Mouse (Mus musculus): ENCODE measurements at regions not wholly inside any gene's neighbourhood (a gene's known extent, or its start where the extent isn't known, plus 50 kb on each side); places are given as distances from the start of the nearest gene placed in this dataset.

DNA sequence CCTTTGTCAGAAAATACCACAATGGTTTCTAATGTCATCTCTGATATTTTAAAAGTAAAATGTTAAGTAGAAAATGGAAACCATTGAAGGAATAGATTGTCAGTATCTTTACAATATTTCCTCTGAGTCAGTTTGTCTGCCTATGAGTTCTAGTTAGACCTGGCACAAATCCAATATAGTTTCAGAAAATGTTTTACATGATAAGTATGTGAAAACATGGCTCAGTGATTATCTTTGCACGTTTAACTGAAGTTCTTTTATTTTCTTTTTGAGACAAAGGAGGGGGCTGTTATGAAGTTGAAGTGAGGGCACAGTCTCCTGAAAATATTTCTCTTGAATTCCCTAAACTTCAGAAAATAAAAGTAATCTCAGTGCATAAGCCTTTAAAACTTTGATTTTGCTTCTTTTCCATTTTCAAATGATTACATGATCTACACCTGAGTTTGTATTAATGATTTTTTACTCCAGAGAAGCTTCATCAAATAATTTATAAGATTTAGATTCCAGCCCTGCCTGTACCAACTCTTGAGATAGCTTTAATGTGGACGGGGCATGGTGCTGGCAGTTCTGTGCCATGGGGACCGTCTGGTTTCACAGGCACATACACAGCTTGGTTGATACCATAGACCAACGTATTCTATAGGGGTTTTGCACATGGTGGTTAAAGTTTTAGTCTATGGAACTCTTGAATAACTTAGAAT is 336.5 kb downstream of the Pdha2 start:
- no peak for DNase-seq (ENCODE audit: low spot score)

DNA sequence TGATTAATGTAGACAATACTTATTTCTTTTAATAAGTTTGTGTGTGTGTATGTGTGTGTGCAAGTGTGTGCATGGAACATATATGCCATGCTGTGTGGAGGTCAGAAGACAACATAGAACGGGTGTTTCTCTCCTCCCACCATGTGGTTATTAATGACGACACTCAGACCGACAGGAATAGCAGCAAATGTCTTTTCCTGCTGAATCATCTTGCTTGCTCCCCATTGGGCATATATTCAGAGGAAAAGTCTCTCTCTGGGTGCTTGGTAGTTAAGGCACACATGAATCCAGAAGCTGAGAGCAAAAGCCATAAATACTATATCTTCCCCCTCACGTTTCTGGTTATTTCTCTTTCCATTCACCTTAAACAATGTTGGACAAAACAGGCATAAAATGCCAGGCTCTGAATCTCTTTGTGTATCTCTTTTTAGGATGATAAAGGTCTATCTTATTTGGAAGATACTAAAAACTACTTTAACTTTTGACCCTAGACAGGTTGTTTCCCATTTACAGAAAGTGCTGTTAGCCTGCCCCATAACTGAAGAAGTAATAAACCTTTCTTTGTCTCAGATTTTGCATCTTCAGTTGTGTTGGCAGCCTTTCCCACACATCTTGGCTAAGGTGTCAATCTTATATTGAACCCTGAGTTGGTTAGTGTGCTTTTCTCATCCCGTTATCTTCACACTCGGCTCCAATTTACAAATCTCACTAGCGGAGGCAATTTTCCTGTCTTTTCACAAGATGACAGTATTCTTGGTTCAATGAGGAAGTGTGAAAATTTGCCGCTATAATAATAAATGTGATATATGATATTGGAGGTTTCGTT is 337.9 kb downstream of the Pdha2 start:
- no peak for DNase-seq (ENCODE audit: low spot score)

DNA sequence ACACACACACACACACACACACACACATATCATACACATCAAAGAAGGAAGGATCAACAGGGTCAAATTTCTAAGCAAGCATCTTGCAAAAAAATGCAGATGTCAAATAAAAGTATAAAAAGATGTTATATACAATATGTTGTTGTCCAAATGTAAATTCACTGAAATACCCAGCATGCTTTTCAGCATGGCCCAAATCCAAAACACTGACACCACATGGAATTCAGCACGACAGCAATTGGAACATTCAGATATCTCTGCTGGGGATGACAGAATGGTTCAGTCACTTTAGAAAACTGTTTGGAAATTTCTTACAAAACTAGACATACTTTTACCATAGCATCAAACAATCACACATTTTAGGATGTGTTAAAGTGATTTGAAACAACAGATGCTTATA is 339.6 kb downstream of the Pdha2 start:
- DNase-seq (ENCODE audit: low spot score), result no peak

DNA sequence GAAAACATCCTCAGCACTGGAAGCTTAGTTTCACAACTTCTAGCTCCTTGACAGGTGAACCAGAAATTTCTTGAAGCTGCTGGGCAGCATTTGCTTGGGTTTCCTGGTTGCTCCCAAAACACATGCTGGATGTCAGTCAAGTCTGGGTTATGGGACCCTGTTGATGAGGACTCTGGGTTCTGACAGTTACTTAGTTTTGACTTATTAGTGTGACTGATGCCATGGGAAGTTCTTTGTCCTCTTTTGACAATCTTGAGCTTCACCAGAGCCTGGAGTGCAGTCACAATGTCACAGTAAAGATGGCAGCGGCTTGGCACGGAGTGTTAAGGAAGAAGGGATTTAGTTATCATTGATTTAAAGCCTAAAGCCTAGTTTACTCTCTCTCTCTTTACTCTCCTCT is 340.9 kb downstream of the Pdha2 start:
- DNase-seq (ENCODE audit: low spot score), result no peak

DNA sequence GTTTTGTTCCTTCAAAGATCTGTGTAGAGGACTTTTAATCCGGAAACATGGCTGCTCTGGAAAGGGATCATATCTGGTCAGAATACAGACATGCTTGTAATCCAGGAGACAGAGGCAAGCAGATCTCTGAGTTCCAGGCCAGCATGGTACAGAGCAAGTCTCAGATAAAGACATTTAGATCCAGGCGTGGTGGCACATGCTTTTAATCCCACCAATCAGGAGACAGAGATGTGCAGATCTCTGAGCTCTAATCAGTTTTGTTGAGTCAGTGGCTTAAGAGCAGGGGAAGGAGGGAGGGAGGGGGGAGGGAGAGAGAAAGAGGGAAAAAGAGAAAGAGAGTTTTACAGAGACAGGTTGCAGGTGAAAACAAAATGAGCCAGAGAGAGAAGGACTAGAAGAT is 372.0 kb downstream of the Pdha2 start:
- DNase-seq (ENCODE audit: low spot score), result no peak

DNA sequence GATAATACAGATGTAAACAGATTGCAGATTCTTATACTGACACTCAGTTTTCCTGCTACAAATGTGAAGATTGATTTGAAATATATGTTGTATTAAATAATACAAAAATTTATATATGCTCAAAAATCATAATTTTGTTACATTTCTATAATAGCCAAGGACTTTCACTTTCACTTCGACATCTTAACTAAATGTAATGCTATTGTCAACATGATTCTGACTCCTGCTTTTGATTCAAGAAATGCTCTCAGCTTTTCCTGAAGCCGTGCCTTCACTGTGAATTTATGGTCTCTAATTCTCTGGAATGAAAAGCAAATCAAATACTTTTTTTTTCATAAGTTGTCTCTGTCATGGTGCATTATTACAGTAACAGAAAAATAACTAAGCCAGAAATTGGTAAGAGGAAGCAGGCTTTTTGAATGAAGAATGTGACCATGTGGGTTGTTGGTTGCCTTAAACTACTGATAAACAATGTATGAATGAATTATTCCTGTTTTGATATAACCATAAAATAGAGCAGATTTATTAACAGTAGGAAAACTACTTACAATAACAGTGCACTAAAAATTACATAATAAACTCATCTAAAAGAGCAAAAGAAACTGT is 374.1 kb downstream of the Pdha2 start:
- no peak for DNase-seq (ENCODE audit: low spot score)

DNA sequence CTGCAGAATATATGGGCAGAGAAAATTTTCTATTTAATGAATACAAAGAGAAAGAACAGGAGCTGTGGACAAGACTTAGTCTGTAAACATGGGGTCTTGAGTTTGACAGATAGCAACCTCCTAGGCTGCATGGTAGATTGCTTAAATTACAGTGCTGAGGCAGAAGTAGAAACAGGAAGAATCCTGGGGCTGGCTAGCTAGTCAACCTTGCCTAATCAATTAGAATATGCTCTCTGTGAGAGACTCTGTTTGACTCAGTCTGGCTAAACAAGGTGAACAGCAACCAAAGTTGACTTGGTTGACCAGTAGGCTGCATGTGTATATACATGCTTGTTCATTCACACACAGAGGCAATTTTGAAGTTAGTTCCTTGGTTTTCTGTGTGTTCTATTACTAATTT is 390.9 kb downstream of the Pdha2 start:
- DNase-seq (ENCODE audit: low spot score), result no peak

DNA sequence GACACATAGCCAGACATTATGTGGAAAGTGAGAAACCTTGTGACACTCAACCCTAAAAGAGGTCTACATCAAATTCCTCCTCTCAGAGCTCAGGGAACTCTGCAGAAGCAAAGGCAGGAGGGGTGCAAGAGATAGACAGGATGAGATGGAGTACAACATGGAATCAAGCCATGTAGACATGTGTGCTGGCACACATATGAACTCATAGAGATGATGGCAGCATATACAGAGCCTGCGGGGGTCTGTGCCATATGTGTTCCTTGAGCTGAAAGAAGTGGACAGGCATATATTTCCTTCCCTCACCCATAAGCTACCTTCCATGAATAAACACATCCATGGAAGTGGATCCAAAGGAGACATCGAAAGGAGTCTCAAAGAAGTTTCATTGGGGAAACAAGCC is 406.6 kb downstream of the Pdha2 start:
- no peak for DNase-seq (ENCODE audit: low spot score)

DNA sequence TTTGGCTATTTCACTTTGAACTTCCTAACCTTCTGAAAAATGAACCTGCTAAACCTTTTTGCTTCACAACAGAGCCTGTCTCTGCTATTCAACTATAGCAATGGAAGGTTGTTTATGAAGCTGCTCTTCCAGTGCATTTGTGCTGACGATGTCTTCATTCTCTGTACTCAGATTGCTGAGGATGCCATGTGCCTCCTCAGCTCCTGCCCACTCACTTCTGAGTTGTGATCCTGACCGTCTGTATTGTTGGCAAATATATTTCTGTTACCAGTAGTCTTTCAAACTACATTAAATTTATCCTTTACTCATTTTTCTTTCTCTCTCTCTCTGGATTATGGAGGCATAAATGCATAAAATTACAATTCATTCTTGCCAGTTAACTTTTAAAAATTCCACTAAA is 419.2 kb downstream of the Pdha2 start:
- no peak for DNase-seq (ENCODE audit: low spot score)

DNA sequence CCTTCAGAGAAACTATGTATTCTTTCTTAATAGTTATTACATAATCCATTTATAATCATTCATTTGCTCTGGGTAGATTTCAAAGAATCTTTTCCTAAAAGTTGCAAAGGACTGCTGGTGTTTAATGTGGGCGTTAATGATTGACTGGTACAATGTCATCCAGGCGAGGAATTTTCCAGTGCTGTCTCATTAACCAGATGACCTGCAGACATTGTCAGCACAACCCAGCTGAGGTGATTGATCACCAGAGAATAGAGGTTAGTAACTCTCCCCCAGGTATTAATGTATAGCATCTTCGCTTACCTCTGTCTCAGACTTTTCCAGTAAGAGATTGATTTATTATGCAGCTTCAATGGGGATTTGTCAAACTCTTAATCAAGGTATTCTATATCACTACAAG is 426.5 kb downstream of the Pdha2 start:
- no peak for DNase-seq (ENCODE audit: low spot score)

DNA sequence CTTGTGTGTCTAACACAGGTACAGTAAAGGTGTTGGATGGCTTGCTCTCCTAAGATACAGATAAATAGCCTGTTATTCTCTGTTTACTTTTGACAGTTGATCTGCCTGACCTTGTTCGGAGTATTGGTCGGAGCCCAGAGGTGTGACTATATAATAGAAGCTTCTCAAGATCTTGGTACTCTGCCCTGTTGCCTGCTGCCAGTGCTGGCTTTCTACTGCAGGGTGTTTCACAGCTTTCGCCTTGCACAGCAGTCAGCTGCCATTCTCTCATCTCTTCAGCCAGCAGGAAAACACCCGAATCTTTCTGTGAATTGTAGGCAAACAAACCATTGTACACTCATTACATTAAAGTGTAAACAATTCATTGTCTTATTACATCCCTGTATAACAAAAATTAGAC is 452.1 kb downstream of the Pdha2 start:
- DNase-seq (ENCODE audit: low spot score), result no peak

DNA sequence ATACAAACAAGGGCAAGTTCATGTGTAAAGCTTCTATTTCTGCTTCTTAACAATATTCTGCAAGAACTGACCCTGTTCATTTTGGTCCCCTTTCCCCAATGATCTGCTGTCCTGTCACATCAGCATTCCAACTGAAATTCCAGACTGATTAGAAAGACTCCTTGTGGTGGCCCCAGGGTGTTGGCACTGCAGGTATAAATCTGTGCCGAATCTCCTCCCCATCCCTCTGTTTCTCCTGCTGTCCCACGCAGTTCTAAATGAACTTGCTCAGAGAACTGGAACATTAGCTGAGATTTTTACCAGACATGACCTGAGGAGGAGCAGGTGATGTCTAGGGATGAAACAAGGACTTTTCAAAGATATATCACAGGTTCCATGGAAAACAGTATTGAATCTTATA is 467.7 kb downstream of the Pdha2 start:
- no peak for DNase-seq (ENCODE audit: low spot score)

DNA sequence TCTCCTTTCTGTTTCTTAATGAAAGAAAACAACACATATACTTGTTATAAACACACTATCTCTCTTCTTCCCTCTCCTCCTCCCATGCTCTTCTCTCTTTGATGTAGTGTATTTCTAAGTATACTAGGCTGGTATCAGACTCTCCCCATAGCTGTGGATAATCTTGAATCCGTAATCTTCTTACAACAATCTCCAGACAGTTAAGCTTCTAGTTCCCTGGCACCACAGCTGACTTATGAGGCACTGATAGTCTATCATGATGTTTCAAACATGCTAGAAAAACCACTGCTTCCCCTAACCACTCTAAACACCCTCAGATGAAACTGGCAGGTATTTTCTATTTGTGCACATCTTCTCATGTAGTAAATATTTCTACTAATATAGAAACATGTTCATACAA is 471.7 kb downstream of the Pdha2 start:
- DNase-seq (ENCODE audit: low spot score), result no peak

DNA sequence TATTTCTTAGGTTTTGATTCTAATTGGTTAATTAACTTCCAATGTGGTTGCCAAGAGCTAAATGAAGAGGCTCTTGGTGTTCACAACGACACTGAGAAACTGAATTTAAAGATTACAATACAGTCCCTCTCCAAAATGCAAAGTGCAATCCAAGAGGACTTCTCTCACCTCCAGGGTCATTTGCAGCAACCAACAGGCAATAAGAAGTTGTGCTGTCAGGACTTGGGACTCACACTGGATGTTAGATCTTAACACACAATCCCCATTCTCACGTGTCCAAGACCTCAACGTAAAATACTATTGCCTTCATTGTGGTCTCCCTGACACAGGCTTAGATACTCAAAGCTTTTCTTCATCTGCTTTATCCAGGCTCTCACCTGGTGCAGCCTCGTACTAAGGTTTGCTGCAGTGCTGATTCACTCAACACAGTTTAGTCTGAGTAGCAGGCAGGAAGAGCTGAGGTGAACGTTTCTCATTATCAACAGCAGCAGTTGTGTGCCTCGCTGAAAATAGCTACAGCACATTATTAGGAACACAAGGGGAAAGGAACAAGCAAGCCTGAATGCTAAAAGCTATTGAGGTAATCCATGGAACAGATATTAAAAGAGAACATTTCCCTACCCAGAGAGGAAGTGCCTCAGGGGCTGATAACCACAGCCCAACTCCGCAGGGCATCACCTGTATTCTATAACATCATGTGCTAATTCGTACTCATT is 473.3 kb downstream of the Pdha2 start:
- DNase-seq (ENCODE audit: low spot score), result no peak

DNA sequence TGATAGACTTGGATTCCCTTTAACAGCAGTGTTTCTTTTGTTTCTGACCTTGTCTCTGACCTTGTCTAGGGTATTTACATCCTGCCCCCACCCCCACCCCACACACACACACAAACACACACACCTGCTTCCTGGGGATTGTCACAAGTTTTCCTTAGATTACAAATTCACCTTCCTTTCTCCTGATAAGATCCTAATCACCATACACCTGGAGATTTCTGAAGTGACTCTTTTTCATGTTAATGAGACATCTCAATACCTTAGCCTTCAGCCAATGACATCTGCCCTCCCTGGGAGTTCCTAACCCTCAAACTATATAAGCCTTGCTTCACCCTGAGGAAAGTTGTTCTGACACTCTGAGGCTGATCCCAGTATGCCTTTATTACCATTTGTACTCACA is 495.3 kb downstream of the Pdha2 start:
- no peak for DNase-seq (ENCODE audit: low spot score)

DNA sequence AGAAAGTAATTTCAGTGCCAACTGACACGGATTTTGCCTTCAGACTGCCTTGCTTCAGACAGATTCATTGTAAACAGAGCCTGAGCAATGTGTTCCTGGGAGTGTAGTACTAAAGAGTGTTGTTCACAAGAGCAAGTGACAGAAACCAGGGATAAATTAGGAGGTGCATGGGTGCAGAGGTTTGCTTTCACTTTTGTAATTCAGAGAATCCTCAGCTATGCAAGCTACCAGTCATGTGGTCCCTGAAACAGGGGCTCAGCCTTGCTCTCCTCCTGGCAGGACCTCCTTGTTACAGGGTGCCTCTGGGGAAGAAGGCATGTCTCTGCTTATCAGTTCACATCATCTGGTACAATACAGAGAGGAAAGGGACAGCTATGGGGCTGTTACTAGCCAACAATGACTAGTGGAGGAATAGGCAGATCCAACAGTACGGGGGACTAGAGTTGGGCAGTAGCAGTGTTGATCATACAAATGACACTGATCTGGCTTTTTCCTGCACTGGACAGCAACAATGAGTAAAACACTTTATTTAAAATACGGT is 504.5 kb downstream of the Pdha2 start:
- no peak for DNase-seq (ENCODE audit: low spot score)

DNA sequence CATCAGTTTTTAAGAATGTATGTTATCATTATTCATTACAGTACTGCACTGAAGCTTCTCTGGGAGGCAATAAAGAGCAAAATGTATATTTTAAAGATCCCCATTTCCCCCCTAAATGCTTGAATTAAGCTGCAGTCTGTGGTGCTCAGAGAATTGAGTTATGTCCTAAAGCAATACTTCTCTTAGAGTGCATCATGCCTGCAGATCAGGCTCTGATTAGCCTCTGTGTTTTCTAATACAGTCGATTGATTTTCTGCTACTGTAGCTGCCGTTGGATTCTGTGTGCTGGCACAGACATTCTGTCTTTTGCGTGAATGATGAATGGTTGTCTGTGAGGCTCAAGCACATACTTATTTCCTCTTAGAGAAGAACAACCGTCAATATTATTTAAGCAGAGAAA is 505.4 kb downstream of the Pdha2 start:
- no peak for DNase-seq (ENCODE audit: low spot score)

DNA sequence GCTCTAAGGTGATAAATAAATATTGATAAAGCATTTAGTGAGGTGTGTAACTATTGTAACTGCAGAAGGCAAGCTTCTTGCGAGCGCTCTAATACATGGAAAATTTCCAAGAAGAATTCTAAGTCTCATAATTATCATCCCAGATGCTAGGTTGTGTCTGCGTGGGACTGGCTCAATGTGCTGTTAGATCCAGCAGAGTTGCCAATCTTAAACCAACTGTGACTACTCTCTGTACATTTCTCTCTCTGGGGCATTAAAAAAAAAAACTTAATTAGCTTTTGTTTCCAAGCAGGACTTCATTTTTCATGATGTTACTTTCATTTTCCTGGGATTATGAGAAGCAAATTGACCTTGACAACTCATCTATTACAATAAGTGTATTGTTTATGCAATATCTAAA is 506.6 kb downstream of the Pdha2 start:
- no peak for DNase-seq (ENCODE audit: low spot score)

DNA sequence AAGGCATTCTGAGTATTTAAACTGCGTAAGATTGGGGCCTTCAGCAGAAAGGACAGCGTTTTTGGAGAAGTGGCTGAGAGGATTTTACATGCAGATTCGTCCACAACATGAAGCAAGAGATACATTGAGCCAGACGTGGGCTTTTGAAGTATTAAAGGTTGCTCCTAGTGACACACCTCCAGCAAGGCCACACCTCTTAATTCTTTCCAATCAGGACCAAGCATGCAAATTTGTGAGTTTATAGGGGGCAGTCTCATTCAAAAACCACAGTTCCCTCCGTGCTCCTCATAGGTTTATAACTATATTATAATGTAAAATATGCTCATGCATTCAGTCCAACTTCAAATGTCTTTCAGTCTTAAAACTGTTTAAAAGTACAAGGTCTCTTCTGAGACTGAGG is 509.2 kb downstream of the Pdha2 start:
- DNase-seq (ENCODE audit: low spot score), result no peak

DNA sequence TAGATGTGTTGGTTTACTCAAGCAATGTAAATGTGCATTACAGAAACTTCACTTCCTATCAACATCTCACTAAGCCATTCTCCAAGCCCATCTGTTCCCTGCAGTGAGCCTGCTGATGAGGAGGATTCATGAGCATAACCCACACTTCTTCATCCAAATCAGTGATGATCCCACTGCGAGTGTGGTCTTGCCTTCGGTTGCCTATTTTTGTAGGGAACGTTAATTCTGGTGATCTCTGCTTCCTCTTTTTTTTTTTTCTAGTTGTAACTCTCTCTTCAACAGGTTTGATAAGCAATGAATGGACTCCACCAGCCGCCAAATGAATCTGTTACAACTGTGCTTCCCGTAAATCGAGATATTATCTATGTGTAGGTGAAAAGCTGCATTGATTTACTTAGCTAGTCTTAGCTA is 509.9 kb downstream of the Pdha2 start:
- DNase-seq (ENCODE audit: low spot score), result no peak

DNA sequence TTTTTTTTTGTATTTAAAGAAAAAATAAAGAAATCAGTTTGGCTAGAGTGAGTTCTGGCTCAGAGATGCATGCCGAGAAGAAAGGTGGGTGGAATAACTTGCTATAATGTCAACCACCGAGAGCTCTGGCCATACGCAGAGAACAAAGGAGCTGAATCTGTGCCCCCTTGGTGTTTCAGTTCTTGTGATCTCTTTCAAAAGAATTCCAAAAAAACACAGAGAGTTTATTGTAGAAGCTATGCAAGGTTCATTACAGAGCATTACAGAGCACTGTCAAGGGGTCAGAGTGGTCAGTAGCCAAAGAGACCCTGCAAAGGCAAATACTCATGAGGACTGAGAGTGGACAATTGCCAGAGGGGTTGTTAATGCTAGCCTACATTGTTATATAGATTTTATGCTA is 514.9 kb downstream of the Pdha2 start:
- no peak for DNase-seq (ENCODE audit: low spot score)

DNA sequence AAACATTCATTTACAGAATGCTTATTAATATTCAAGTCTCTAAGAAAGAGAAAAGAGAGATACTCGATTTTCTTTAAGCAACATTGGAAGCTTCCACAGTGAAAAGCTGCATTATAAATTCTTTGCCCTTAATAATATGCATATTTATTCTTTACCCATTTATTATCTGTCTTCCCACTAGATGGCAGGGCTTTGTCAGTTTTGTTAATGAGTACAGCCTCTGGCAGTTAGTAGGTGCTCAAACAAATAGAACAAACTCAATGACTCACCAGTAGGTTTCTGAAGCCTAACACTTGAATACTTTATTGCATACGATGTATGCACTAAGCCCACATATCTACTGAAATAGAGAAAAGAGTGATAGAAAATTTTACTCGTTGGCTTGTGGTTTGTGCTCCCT is 529.4 kb downstream of the Pdha2 start:
- DNase-seq (ENCODE audit: low spot score), result peak; percentile 5

All from layer of hippocampus, adult 9-10 months (tissue).